In genomic region chr1:120602031-120602730, GRCm38 (mm10) we compare ENCODE assay signal across 8 mouse cellular contexts. TPM values are rescaled to one million over a fixed set of nuclear protein-coding genes. Genes with fewer than 3 reads are reported as not detected.
A peak's percentile ranks its signal among the peaks of the same experiment; 100 is the strongest.
DNase-seq lines count a peak whose midpoint lies in the region; ATAC-seq and TF ChIP-seq lines count a peak whose summit lies in the region.

En1 (plus strand) TSS chr1:120602418.

- peak within 1 kb of the TSS; percentile 68 for H3K4me2 ChIP-seq in intestine, embryonic 14.5 days (ENCODE audit: low read length)
- peak within 1 kb of the TSS; percentile 67 for H3K4me2 ChIP-seq in midbrain, embryonic 15.5 days

- no peak for ATAC-seq in intestine, embryonic 14.5 days (replicated peaks; ENCODE audit: low FRiP score, low TSS enrichment, low read depth)
- peak; percentile 82 for ATAC-seq in midbrain, embryonic 15.5 days (replicated peaks)
- no peak for ATAC-seq in erythroid progenitor cell, adult 5-6 weeks (replicated peaks; ENCODE audit: low FRiP score, poor library complexity, severe bottlenecking)

- H3K27me3 ChIP-seq in heart, embryonic 10.5 days (ENCODE audit: insufficient read depth, poor library complexity, severe bottlenecking) = peaks cover 97% of the 10 kb centered on the region
- peaks cover 99% of the 10 kb centered on the region for H3K27me3 ChIP-seq in intestine, embryonic 14.5 days (replicated peaks; ENCODE audit: control insufficient read depth, insufficient read depth, low read length)
- H3K27me3 ChIP-seq in midbrain, embryonic 15.5 days (replicated peaks) = peaks cover 52% of the 10 kb centered on the region

- no peaks in the 10 kb centered on the region for H3K36me3 ChIP-seq in heart, embryonic 10.5 days
- H3K36me3 ChIP-seq in intestine, embryonic 14.5 days (ENCODE audit: control insufficient read depth, insufficient read depth, low read length) = no peaks in the 10 kb centered on the region
- no peaks in the 10 kb centered on the region for H3K36me3 ChIP-seq in midbrain, embryonic 15.5 days (replicated peaks)

- no peak within 1 kb of the TSS for H3K9ac ChIP-seq in intestine, embryonic 14.5 days (ENCODE audit: low read length)
- H3K9ac ChIP-seq in midbrain, embryonic 15.5 days = peak within 1 kb of the TSS; percentile 65

- no peaks in the 10 kb centered on the region for H3K9me3 ChIP-seq in heart, embryonic 10.5 days
- no peaks in the 10 kb centered on the region for H3K9me3 ChIP-seq in intestine, embryonic 14.5 days (ENCODE audit: control insufficient read depth, low read length)
- H3K9me3 ChIP-seq in midbrain, embryonic 15.5 days = no peaks in the 10 kb centered on the region

- peaks cover 20% of the 10 kb centered on the region for H3K4me1 ChIP-seq in heart, embryonic 10.5 days
- no peaks in the 10 kb centered on the region for H3K4me1 ChIP-seq in embryonic fibroblast, embryonic 13.5 days (ENCODE audit: control insufficient read depth, insufficient read depth, low read length)
- H3K4me1 ChIP-seq in intestine, embryonic 14.5 days (replicated peaks; ENCODE audit: control insufficient read depth, insufficient read depth, low read length) = 0 out of 2 replicates have a peak, but pooled peaks cover 4% of the 10 kb centered on the region
- peaks cover 31% of the 10 kb centered on the region for H3K4me1 ChIP-seq in midbrain, embryonic 15.5 days

- no peak within 1 kb of the TSS for H3K27ac ChIP-seq in heart, embryonic 10.5 days
- H3K27ac ChIP-seq in embryonic fibroblast, embryonic 13.5 days (ENCODE audit: insufficient read depth, low read length) = peak within 1 kb of the TSS; percentile 65
- H3K27ac ChIP-seq in intestine, embryonic 14.5 days (ENCODE audit: low read depth) = no peak within 1 kb of the TSS
- H3K27ac ChIP-seq in midbrain, embryonic 15.5 days = peak within 1 kb of the TSS; percentile 86

- peak; percentile 67 for TF ChIP-seq POLR2A in embryonic fibroblast, embryonic 13.5 days (IDR thresholded peaks at IDR 0.05; ENCODE audit: low read depth, low read length)

- TF ChIP-seq CTCF in embryonic fibroblast, embryonic 13.5 days (IDR thresholded peaks at IDR 0.05; ENCODE audit: borderline replicate concordance, insufficient read depth, low read length) = no peak

- H3K4me3 ChIP-seq in heart, embryonic 10.5 days = peak within 1 kb of the TSS; percentile 63
- H3K4me3 ChIP-seq in embryonic fibroblast, embryonic 13.5 days (ENCODE audit: insufficient read depth, low read length) = peak within 1 kb of the TSS; percentile 48
- peak within 1 kb of the TSS; percentile 44 for H3K4me3 ChIP-seq in intestine, embryonic 14.5 days (ENCODE audit: low read depth, low read length)
- H3K4me3 ChIP-seq in midbrain, embryonic 15.5 days = peak within 1 kb of the TSS; percentile 49

- under 1% methylated on average over 35 of the region's 35 CpGs for WGBS in heart, embryonic 10.5 days
- under 1% methylated on average over 35 of the region's 35 CpGs for WGBS in intestine, embryonic 14.5 days
- WGBS in midbrain, embryonic 15.5 days = under 1% methylated on average over 35 of the region's 35 CpGs

- DNase-seq in heart, embryonic 10.5 days (ENCODE audit: low spot score) = no peak
- DNase-seq in heart, adult 11 months = no peak
- DNase-seq in adrenal gland, postnatal 14 days = peak; percentile 42
- no peak for DNase-seq in intestine, embryonic 14.5 days (ENCODE audit: low spot score)
- no peak for DNase-seq in layer of hippocampus, postnatal 14 days (ENCODE audit: low spot score in 2 of 2)

RNA-seq across cellular contexts. Expression of gene En1, which starts in this region (rescaled TPM):
- polyA plus RNA-seq in heart, embryonic 10.5 days (2016; fragmentation: Nextera tagmentation; extraction: Ambion mirVana) = 0.57 TPM in 1 of 2 replicates, not detected in the other
- not detected in 2 replicates for total RNA-seq in adrenal gland, postnatal 14 days (2021)
- 10.5 and 11.3 TPM in 2 replicates for polyA plus RNA-seq in embryonic fibroblast, embryonic 13.5 days (2011; ENCODE audit: insufficient read length, low read depth, missing spikeins)
- not detected in 2 replicates for polyA plus RNA-seq in intestine, embryonic 14.5 days (2014; fragmentation: Nextera tagmentation; extraction: Ambion mirVana)
- 9.3 and 12.5 TPM in 2 replicates for polyA plus RNA-seq in midbrain, embryonic 15.5 days (2015; fragmentation: Nextera tagmentation; extraction: Ambion mirVana)
- under 1 TPM in 1 of 2 experiments, not detected in 1; 0.21 TPM for total RNA-seq in layer of hippocampus, postnatal 14 days (2021)
- total RNA-seq in erythroid progenitor cell, adult 5-6 weeks (2015; ENCODE audit: low replicate concordance) = not detected in 2 replicates
- total RNA-seq in erythroid progenitor cell, adult 5-6 weeks (2017; ENCODE audit: low replicate concordance) = not detected in 2 replicates

Comparison
In these comparisons a context has a peak if more than half of its experiments do, and no peak if none do; other contexts are left out.
1. Peak in DNase-seq in adrenal gland, postnatal 14 days; RNA of the gene not detected or under 1 TPM.
2. H3K27ac ChIP-seq: peak in embryonic fibroblast, embryonic 13.5 days (single experiment) and midbrain, embryonic 15.5 days (single experiment); none in heart, embryonic 10.5 days (single experiment) and intestine, embryonic 14.5 days (single experiment).
3. Peak in every context shown above with its lines, with median percentiles within 50 percentile points of each other: H3K4me3 ChIP-seq.